Mouse (Mus musculus): ENCODE results near the gene Gm21905. TPM values are rescaled to one million over a fixed set of nuclear protein-coding genes. Genes with fewer than 3 reads are reported as not detected.
A peak's percentile ranks its signal among the peaks of the same experiment; 100 is the strongest.

The Gm21905 gene
- polyA plus RNA-seq, 1 experiment from 2014 or later: not detected

- H3K4me1 ChIP-seq (ENCODE audit: control insufficient read depth, insufficient read depth, low read length): no peaks in the 10 kb centered on the region
- H3K9me3 ChIP-seq (ENCODE audit: control insufficient read depth, low read length): no peaks in the 10 kb centered on the region
- no peaks in the 10 kb centered on the region for H3K27me3 ChIP-seq (replicated peaks; ENCODE audit: control insufficient read depth, insufficient read depth, low read length)
- H3K27ac ChIP-seq (ENCODE audit: low read length): peak overlapping the region; percentile 52; the same call in 1 of the 2 replicates
- WGBS: 55% methylated on average over 1 of the region's 1 CpGs
- H3K4me2 ChIP-seq (ENCODE audit: low read depth, low read length): no peak overlapping the region
- ATAC-seq: peak; percentile 87
- no peak overlapping the region for H3K4me3 ChIP-seq (ENCODE audit: low read length)
- H3K36me3 ChIP-seq (ENCODE audit: control insufficient read depth, insufficient read depth, low read length): no peaks in the 10 kb centered on the region
- H3K9ac ChIP-seq (ENCODE audit: low read depth, low read length): no peak overlapping the region
These were observed 2.0 kb downstream of the Gm21905 start for GRCm38 (mm10) chr5:67944074-67944785.

- Histone ChIP-seq H3K27me3 (replicated peaks; ENCODE audit: control insufficient read depth, insufficient read depth, low read length) (no peaks in the 10 kb centered on the region), H3K4me3 (ENCODE audit: low read length) (no peak overlapping the region), H3K27ac (ENCODE audit: low read length) (no peak overlapping the region), H3K9ac (ENCODE audit: low read depth, low read length) (no peak overlapping the region), H3K9me3 (ENCODE audit: control insufficient read depth, low read length) (no peaks in the 10 kb centered on the region), H3K36me3 (ENCODE audit: control insufficient read depth, insufficient read depth, low read length) (no peaks in the 10 kb centered on the region), H3K4me2 (ENCODE audit: low read depth, low read length) (no peak overlapping the region), H3K4me1 (ENCODE audit: control insufficient read depth, insufficient read depth, low read length) (no peaks in the 10 kb centered on the region)
- no peak for ATAC-seq
- WGBS: 43% methylated on average over 2 of the region's 2 CpGs
These were observed 3.0 kb downstream of the Gm21905 start for GRCm38 (mm10) chr5:67943199-67943598.

- Histone ChIP-seq H3K4me2 (ENCODE audit: low read depth, low read length) (no peak within 1 kb of the TSS), H3K4me1 (ENCODE audit: control insufficient read depth, insufficient read depth, low read length) (no peaks in the 10 kb centered on the region), H3K9me3 (ENCODE audit: control insufficient read depth, low read length) (no peaks in the 10 kb centered on the region), H3K27ac (ENCODE audit: low read length) (no peak within 1 kb of the TSS), H3K4me3 (ENCODE audit: low read length) (no peak within 1 kb of the TSS), H3K36me3 (ENCODE audit: control insufficient read depth, insufficient read depth, low read length) (no peaks in the 10 kb centered on the region), H3K27me3 (replicated peaks; ENCODE audit: control insufficient read depth, insufficient read depth, low read length) (no peaks in the 10 kb centered on the region), H3K9ac (ENCODE audit: low read depth, low read length) (no peak within 1 kb of the TSS)
- 73% methylated on average over 2 of the region's 2 CpGs for WGBS
- ATAC-seq: no peak
These were observed 4.9 kb downstream of the Gm21905 start, which contains the start of gene Gm5108 for GRCm38 (mm10) chr5:67941369-67941768. Gene Gm5108 (plus strand): TSS chr5:67941669.

GRCm38 (mm10) chr5:67931623-67932022 lies 14.6 kb downstream of the Gm21905 start:
- no peaks in the 10 kb centered on the region for H3K9me3 ChIP-seq (ENCODE audit: control insufficient read depth, low read length)
- H3K27ac ChIP-seq (ENCODE audit: low read length): 0 out of 2 replicates have a peak overlapping the region, but pooled peaks have one; percentile 6
- H3K36me3 ChIP-seq (ENCODE audit: control insufficient read depth, insufficient read depth, low read length): no peaks in the 10 kb centered on the region
- no peak overlapping the region for H3K4me3 ChIP-seq (ENCODE audit: low read length)
- no peaks in the 10 kb centered on the region for H3K27me3 ChIP-seq (replicated peaks; ENCODE audit: control insufficient read depth, insufficient read depth, low read length)
- no peak overlapping the region for H3K9ac ChIP-seq (ENCODE audit: low read depth, low read length)
- H3K4me1 ChIP-seq (ENCODE audit: control insufficient read depth, insufficient read depth, low read length): 0 out of 2 replicates have a peak, but pooled peaks cover 3% of the 10 kb centered on the region
- no peak overlapping the region for H3K4me2 ChIP-seq (ENCODE audit: low read depth, low read length)
- WGBS: 31% methylated on average over 2 of the region's 2 CpGs
- ATAC-seq: peak; percentile 99

- H3K27ac ChIP-seq (ENCODE audit: low read length): no peak overlapping the region
- no peaks in the 10 kb centered on the region for H3K27me3 ChIP-seq (replicated peaks; ENCODE audit: control insufficient read depth, insufficient read depth, low read length)
- 0 out of 2 replicates have a peak, but pooled peaks cover 3% of the 10 kb centered on the region for H3K4me1 ChIP-seq (ENCODE audit: control insufficient read depth, insufficient read depth, low read length)
- H3K4me3 ChIP-seq (ENCODE audit: low read length): no peak overlapping the region
- H3K9me3 ChIP-seq (ENCODE audit: control insufficient read depth, low read length): no peaks in the 10 kb centered on the region
- ATAC-seq: no peak
- WGBS: 49% methylated on average over 4 of the region's 4 CpGs
- no peak overlapping the region for H3K9ac ChIP-seq (ENCODE audit: low read depth, low read length)
- H3K36me3 ChIP-seq (ENCODE audit: control insufficient read depth, insufficient read depth, low read length): no peaks in the 10 kb centered on the region
- H3K4me2 ChIP-seq (ENCODE audit: low read depth, low read length): no peak overlapping the region
These were observed 15.6 kb downstream of the Gm21905 start for GRCm38 (mm10) chr5:67930584-67930983.

GRCm38 (mm10) chr5:67904555-67904954 lies 41.7 kb downstream of the Gm21905 start:
- no peak overlapping the region for H3K9ac ChIP-seq (ENCODE audit: low read depth, low read length)

GRCm38 (mm10) chr5:67898921-67899320 lies 47.3 kb downstream of the Gm21905 start:
- WGBS: 92% methylated on average over 1 of the region's 1 CpGs
- no peaks in the 10 kb centered on the region for H3K27me3 ChIP-seq (replicated peaks; ENCODE audit: control insufficient read depth, insufficient read depth, low read length)

More at GRCm38 (mm10) chr5:67904555-67904954, 41.7 kb downstream of the Gm21905 start:
- 59% methylated on average over 2 of the region's 2 CpGs for WGBS
- H3K4me2 ChIP-seq (ENCODE audit: low read depth, low read length): no peak overlapping the region
- ATAC-seq: no peak
- H3K4me3 ChIP-seq (ENCODE audit: low read length): no peak overlapping the region
- no peaks in the 10 kb centered on the region for H3K27me3 ChIP-seq (replicated peaks; ENCODE audit: control insufficient read depth, insufficient read depth, low read length)
- H3K27ac ChIP-seq (ENCODE audit: low read length): no peak overlapping the region
- no peaks in the 10 kb centered on the region for H3K36me3 ChIP-seq (ENCODE audit: control insufficient read depth, insufficient read depth, low read length)
- H3K9me3 ChIP-seq (ENCODE audit: control insufficient read depth, low read length): no peaks in the 10 kb centered on the region
- no peaks in the 10 kb centered on the region for H3K4me1 ChIP-seq (ENCODE audit: control insufficient read depth, insufficient read depth, low read length)

GRCm38 (mm10) chr5:67884422-67885210 lies 61.6 kb downstream of the Gm21905 start:
- H3K36me3 ChIP-seq (ENCODE audit: control insufficient read depth, insufficient read depth, low read length): no peaks in the 10 kb centered on the region
- H3K27ac ChIP-seq (ENCODE audit: low read length): no peak overlapping the region
- H3K9ac ChIP-seq (ENCODE audit: low read depth, low read length): no peak overlapping the region
- no peak overlapping the region for H3K4me3 ChIP-seq (ENCODE audit: low read length)
- no peaks in the 10 kb centered on the region for H3K4me1 ChIP-seq (ENCODE audit: control insufficient read depth, insufficient read depth, low read length)
- ATAC-seq: no peak
- H3K27me3 ChIP-seq (replicated peaks; ENCODE audit: control insufficient read depth, insufficient read depth, low read length): no peaks in the 10 kb centered on the region
- H3K4me2 ChIP-seq (ENCODE audit: low read depth, low read length): no peak overlapping the region
- 73% methylated on average over 9 of the region's 9 CpGs for WGBS
- no peaks in the 10 kb centered on the region for H3K9me3 ChIP-seq (ENCODE audit: control insufficient read depth, low read length)

More at GRCm38 (mm10) chr5:67898921-67899320, 47.3 kb downstream of the Gm21905 start:
- Histone ChIP-seq H3K4me1 (ENCODE audit: control insufficient read depth, insufficient read depth, low read length) (no peaks in the 10 kb centered on the region), H3K9ac (ENCODE audit: low read depth, low read length) (no peak overlapping the region), H3K9me3 (ENCODE audit: control insufficient read depth, low read length) (no peaks in the 10 kb centered on the region), H3K4me2 (ENCODE audit: low read depth, low read length) (no peak overlapping the region), H3K36me3 (ENCODE audit: control insufficient read depth, insufficient read depth, low read length) (no peaks in the 10 kb centered on the region), H3K4me3 (ENCODE audit: low read length) (no peak overlapping the region), H3K27ac (ENCODE audit: low read length) (no peak overlapping the region)
- ATAC-seq: no peak

- Histone ChIP-seq H3K27ac (ENCODE audit: low read length) (no peak overlapping the region), H3K36me3 (ENCODE audit: control insufficient read depth, insufficient read depth, low read length) (no peaks in the 10 kb centered on the region), H3K9me3 (ENCODE audit: control insufficient read depth, low read length) (no peaks in the 10 kb centered on the region), H3K4me3 (ENCODE audit: low read length) (no peak overlapping the region), H3K4me1 (ENCODE audit: control insufficient read depth, insufficient read depth, low read length) (no peaks in the 10 kb centered on the region), H3K4me2 (ENCODE audit: low read depth, low read length) (no peak overlapping the region), H3K27me3 (replicated peaks; ENCODE audit: control insufficient read depth, insufficient read depth, low read length) (no peaks in the 10 kb centered on the region), H3K9ac (ENCODE audit: low read depth, low read length) (no peak overlapping the region)
- WGBS: 73% methylated on average over 1 of the region's 1 CpGs
- ATAC-seq: no peak
These were observed 62.6 kb downstream of the Gm21905 start for GRCm38 (mm10) chr5:67883564-67884171.
